Mouse (Mus musculus): Measurements from ENCODE around the gene Krt19. TPM values are rescaled to one million over a fixed set of nuclear protein-coding genes. Genes with fewer than 3 reads are reported as not detected.

The Krt19 gene
- 86.8 and 88.0 TPM in 2 replicates for polyA plus RNA-seq (2016; fragmentation: Nextera tagmentation; extraction: Ambion mirVana)

GRCm38 (mm10) chr11:100148615-100149330 lies at the start of gene Krt19:
TSS of gene Krt19 (minus strand) at chr11:100148665.
- Histone ChIP-seq H3K36me3 (no peaks in the 10 kb centered on the region), H3K9me3 (replicated peaks) (no peaks in the 10 kb centered on the region), H3K4me2 (no peak within 1 kb of the TSS), H3K4me3 (no peak within 1 kb of the TSS), H3K4me1 (replicated peaks) (peaks cover 46% of the 10 kb centered on the region), H3K9ac (no peak within 1 kb of the TSS), H3K27me3 (replicated peaks) (peaks cover 13% of the 10 kb centered on the region; the same call in 1 of the 2 replicates), H3K27ac (ENCODE audit: poor library complexity, severe bottlenecking) (no peak within 1 kb of the TSS)
- no peak for ATAC-seq (ENCODE audit: insufficient number of reproducible peaks, low FRiP score)
- 49% methylated on average over 9 of the region's 9 CpGs for whole genome bisulfite sequencing

- 37% methylated on average over 9 of the region's 9 CpGs for WGBS
- Histone ChIP-seq H3K9ac (no peak within 1 kb of the TSS), H3K27me3 (replicated peaks) (peaks cover 18% of the 10 kb centered on the region), H3K4me1 (replicated peaks) (no peaks in the 10 kb centered on the region), H3K4me2 (no peak within 1 kb of the TSS), H3K36me3 (no peaks in the 10 kb centered on the region), H3K27ac (ENCODE audit: poor library complexity, severe bottlenecking) (no peak within 1 kb of the TSS), H3K4me3 (no peak within 1 kb of the TSS), H3K9me3 (replicated peaks) (no peaks in the 10 kb centered on the region)
- ATAC-seq (ENCODE audit: insufficient number of reproducible peaks, low FRiP score) = no peak
Observed at GRCm38 (mm10) chr11:100192992-100193391, 44.5 kb upstream of the Krt19 start, which contains the start of gene Krt9. TSS of gene Krt9 (minus strand) at chr11:100193246.

DNA sequence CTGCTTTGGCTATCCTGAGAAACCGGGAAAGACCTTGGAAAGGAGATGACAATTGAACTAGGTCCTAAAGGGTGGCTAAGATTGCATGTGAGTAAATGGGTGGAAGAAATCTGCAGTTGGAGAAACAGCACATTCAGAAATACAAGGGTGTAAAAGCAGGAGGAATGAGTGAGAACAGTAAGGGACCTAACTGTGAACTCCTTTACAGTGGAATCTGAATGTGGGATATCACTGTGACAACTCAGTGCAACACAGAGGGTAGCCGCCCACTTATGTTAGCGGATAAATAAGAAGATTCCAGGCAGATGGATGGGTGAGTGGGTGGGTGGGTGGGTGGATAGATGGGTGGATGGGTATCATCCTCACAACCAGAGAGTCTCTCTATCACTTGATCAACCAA lies 43.4 kb upstream of the Krt19 start:
- Histone ChIP-seq H3K9me3 (replicated peaks) (no peaks in the 10 kb centered on the region), H3K4me3 (no peak overlapping the region), H3K9ac (no peak overlapping the region), H3K4me1 (replicated peaks) (no peaks in the 10 kb centered on the region), H3K4me2 (no peak overlapping the region), H3K36me3 (no peaks in the 10 kb centered on the region), H3K27ac (ENCODE audit: poor library complexity, severe bottlenecking) (no peak overlapping the region), H3K27me3 (replicated peaks) (peaks cover 18% of the 10 kb centered on the region)
- 91% methylated on average over 3 of the region's 3 CpGs for WGBS
- no peak for ATAC-seq (ENCODE audit: insufficient number of reproducible peaks, low FRiP score)

- no peak for ATAC-seq (ENCODE audit: insufficient number of reproducible peaks, low FRiP score)
- Histone ChIP-seq H3K9me3 (replicated peaks) (no peaks in the 10 kb centered on the region), H3K4me2 (no peak overlapping the region), H3K36me3 (no peaks in the 10 kb centered on the region), H3K4me3 (no peak overlapping the region), H3K4me1 (replicated peaks) (no peaks in the 10 kb centered on the region), H3K27ac (ENCODE audit: poor library complexity, severe bottlenecking) (no peak overlapping the region), H3K27me3 (replicated peaks) (peaks cover 4% of the 10 kb centered on the region; the same call in 1 of the 2 replicates), H3K9ac (no peak overlapping the region)
- WGBS = 81% methylated on average over 8 of the region's 8 CpGs
Observed at GRCm38 (mm10) chr11:100186736-100187135, 38.3 kb upstream of the Krt19 start.

GRCm38 (mm10) chr11:100181725-100182124 lies 33.3 kb upstream of the Krt19 start:
- ATAC-seq (ENCODE audit: insufficient number of reproducible peaks, low FRiP score) = no peak
- H3K4me3 ChIP-seq = no peak overlapping the region
- H3K9me3 ChIP-seq (replicated peaks) = no peaks in the 10 kb centered on the region
- no peaks in the 10 kb centered on the region for H3K27me3 ChIP-seq (replicated peaks)
- no peak overlapping the region for H3K9ac ChIP-seq
- H3K4me2 ChIP-seq = no peak overlapping the region
- H3K27ac ChIP-seq (ENCODE audit: poor library complexity, severe bottlenecking) = no peak overlapping the region
- 61% methylated on average over 7 of the region's 7 CpGs for WGBS
- H3K4me1 ChIP-seq (replicated peaks) = no peaks in the 10 kb centered on the region
- no peaks in the 10 kb centered on the region for H3K36me3 ChIP-seq

DNA sequence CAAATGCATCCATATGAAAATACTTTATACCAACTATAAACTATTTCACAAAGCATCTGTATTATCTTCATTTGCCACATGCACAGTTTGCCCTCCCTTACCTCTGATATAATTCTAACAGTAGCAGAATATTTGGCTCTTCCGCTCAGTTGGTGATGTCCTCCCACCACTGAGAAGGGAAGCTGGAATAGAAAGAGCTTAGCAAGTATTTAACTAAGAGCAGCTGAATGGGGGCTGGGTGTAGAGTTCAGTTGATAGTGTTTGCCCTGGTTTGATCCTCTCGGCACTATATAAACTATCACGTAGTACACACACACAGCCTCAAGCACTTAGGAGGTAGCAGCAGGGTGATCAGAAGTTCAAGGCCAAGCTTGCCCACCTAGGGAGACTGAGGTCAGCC lies 30.8 kb upstream of the Krt19 start:
- Histone ChIP-seq H3K9ac (no peak overlapping the region), H3K9me3 (replicated peaks) (no peaks in the 10 kb centered on the region), H3K27me3 (replicated peaks) (no peaks in the 10 kb centered on the region), H3K4me3 (no peak overlapping the region), H3K27ac (ENCODE audit: poor library complexity, severe bottlenecking) (no peak overlapping the region), H3K36me3 (no peaks in the 10 kb centered on the region), H3K4me1 (replicated peaks) (no peaks in the 10 kb centered on the region), H3K4me2 (no peak overlapping the region)
- ATAC-seq (ENCODE audit: insufficient number of reproducible peaks, low FRiP score) = no peak
- 74% methylated on average over 3 of the region's 3 CpGs for WGBS

GRCm38 (mm10) chr11:100178307-100178706 lies 29.8 kb upstream of the Krt19 start:
- Histone ChIP-seq H3K9ac (no peak overlapping the region), H3K36me3 (no peaks in the 10 kb centered on the region), H3K27ac (ENCODE audit: poor library complexity, severe bottlenecking) (no peak overlapping the region), H3K4me2 (no peak overlapping the region), H3K4me1 (replicated peaks) (no peaks in the 10 kb centered on the region), H3K27me3 (replicated peaks) (no peaks in the 10 kb centered on the region), H3K9me3 (replicated peaks) (no peaks in the 10 kb centered on the region), H3K4me3 (no peak overlapping the region)
- ATAC-seq (ENCODE audit: insufficient number of reproducible peaks, low FRiP score) = no peak
- 74% methylated on average over 5 of the region's 5 CpGs for WGBS

DNA sequence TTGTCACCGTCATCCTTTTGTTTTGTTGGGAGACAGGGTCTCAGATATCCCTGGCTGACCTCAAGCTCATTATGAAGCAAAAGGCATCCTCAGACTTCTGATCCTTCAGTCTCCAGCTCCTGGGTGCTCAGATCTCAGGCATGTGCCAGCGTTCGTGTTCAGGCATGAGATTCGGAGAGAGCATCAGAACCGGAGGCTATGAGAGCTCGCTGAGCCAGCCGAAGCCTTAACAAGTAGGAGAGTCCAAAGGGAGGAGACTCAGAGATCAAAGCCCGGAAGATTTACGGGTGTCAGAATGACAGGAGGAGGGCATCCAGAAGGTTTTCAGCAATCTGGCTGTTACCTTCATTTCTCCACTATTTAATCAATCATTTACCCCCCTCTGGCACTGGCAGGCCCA lies 28.3 kb upstream of the Krt19 start:
- no peak overlapping the region for H3K4me2 ChIP-seq
- no peak overlapping the region for H3K9ac ChIP-seq
- H3K9me3 ChIP-seq (replicated peaks) = no peaks in the 10 kb centered on the region
- ATAC-seq (ENCODE audit: insufficient number of reproducible peaks, low FRiP score) = no peak
- H3K4me3 ChIP-seq = no peak overlapping the region
- no peaks in the 10 kb centered on the region for H3K27me3 ChIP-seq (replicated peaks)
- no peaks in the 10 kb centered on the region for H3K4me1 ChIP-seq (replicated peaks)
- WGBS = 65% methylated on average over 9 of the region's 9 CpGs
- H3K27ac ChIP-seq (ENCODE audit: poor library complexity, severe bottlenecking) = no peak overlapping the region
- no peaks in the 10 kb centered on the region for H3K36me3 ChIP-seq

- Histone ChIP-seq H3K9me3 (replicated peaks) (no peaks in the 10 kb centered on the region), H3K4me2 (no peak overlapping the region), H3K9ac (no peak overlapping the region), H3K27me3 (replicated peaks) (no peaks in the 10 kb centered on the region), H3K4me1 (replicated peaks) (peaks cover 34% of the 10 kb centered on the region), H3K27ac (ENCODE audit: poor library complexity, severe bottlenecking) (no peak overlapping the region), H3K36me3 (no peaks in the 10 kb centered on the region), H3K4me3 (no peak overlapping the region)
- 0 out of 2 replicates have a peak, but pooled peaks have one; percentile 27 for ATAC-seq (ENCODE audit: insufficient number of reproducible peaks, low FRiP score)
- 29% methylated on average over 14 of the region's 14 CpGs for WGBS
Observed at GRCm38 (mm10) chr11:100168765-100169762, 20.6 kb upstream of the Krt19 start.

- H3K9ac ChIP-seq = no peak overlapping the region
- peak; percentile 50; the same call in 1 of the 2 replicates for ATAC-seq (ENCODE audit: insufficient number of reproducible peaks, low FRiP score)
- no peaks in the 10 kb centered on the region for H3K36me3 ChIP-seq
- H3K27ac ChIP-seq (ENCODE audit: poor library complexity, severe bottlenecking) = no peak overlapping the region
- H3K27me3 ChIP-seq (replicated peaks) = no peaks in the 10 kb centered on the region
- H3K4me3 ChIP-seq = no peak overlapping the region
- 65% methylated on average over 8 of the region's 8 CpGs for WGBS
- peaks cover 35% of the 10 kb centered on the region for H3K4me1 ChIP-seq (replicated peaks)
- H3K4me2 ChIP-seq = no peak overlapping the region
- H3K9me3 ChIP-seq (replicated peaks) = 0 out of 2 replicates have a peak, but pooled peaks cover 2% of the 10 kb centered on the region
Observed at GRCm38 (mm10) chr11:100168071-100168470, 19.6 kb upstream of the Krt19 start.

- no peak for ATAC-seq (ENCODE audit: insufficient number of reproducible peaks, low FRiP score)
- peaks cover 37% of the 10 kb centered on the region for H3K4me1 ChIP-seq (replicated peaks)
- H3K9me3 ChIP-seq (replicated peaks) = 0 out of 2 replicates have a peak, but pooled peaks cover 2% of the 10 kb centered on the region
- no peaks in the 10 kb centered on the region for H3K27me3 ChIP-seq (replicated peaks)
- H3K4me2 ChIP-seq = no peak overlapping the region
- H3K27ac ChIP-seq (ENCODE audit: poor library complexity, severe bottlenecking) = no peak overlapping the region
- H3K36me3 ChIP-seq = no peaks in the 10 kb centered on the region
- WGBS = 44% methylated on average over 7 of the region's 7 CpGs
- H3K9ac ChIP-seq = no peak overlapping the region
- no peak overlapping the region for H3K4me3 ChIP-seq
Observed at GRCm38 (mm10) chr11:100164392-100164791, 15.9 kb upstream of the Krt19 start.
